Mouse (Mus musculus): Measurements from ENCODE around the gene Epop.

DNA sequence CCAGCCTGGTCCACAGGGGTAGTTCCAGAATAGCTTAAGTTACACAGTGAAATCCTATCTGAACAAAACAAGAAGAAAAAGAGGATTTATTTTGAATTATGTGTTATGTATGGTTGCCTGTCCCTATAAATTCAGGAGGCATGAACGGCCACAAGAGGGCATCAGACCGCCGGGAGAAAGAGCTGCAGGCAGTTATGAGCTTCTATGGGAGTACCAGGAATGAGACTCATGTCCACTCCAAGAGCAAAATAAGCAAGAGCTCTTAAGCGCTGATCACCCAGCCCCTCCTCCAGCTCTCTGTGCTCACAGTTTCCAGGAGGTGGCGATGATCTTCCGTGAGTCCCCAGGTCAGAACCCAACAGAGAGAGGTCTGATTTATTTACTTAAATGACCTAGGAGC is 15.3 kb upstream of the Epop start:
- TF ChIP-seq EP300 (IDR thresholded peaks at IDR 0.05; ENCODE audit: low read depth) (no peak), CTCF (IDR thresholded peaks at IDR 0.05; ENCODE audit: low read depth) (peak; percentile 67)

Measured in heart, postnatal 0 days (tissue).